8 mouse cellular contexts compared by ENCODE assay signal in the genomic region with DNA sequence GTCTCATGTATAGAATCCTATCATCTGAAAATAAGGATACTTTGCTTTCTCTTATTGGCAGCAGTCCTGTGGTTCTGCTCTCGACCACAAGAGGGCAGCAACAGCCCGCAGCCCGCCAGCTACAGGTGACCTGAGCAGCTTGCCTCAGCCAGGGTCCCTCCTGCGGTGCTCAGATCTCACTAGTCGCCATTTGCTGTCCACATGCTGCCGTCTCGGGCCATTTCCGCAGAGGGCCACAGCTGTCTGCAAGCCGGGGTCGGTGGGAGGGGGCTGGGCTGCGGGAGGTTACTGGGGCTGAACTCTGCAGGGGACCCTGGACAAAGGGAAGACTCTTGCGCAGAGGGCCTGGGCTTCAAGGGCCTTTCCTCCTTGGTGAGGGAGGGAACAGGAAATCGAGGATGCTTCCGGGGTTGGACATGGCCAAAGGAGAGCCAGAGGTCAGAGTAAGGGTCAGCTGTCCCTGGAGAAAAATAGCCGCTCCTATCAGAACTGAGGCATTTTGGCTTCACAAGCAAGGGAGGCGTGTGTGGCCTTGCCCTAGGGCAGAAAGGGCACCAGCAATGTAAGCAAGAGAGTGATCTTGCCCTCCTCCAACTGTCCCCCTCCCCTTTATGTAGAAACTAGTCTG. TPM values are rescaled to one million over a fixed set of nuclear protein-coding genes. Genes with fewer than 3 reads are reported as not detected.
DNase-seq lines count a peak whose midpoint lies in the region; ATAC-seq lines count a peak whose summit lies in the region.

No protein-coding gene starts in this region.

- H3K27ac ChIP-seq in hindbrain, embryonic 12.5 days = peak overlapping the region; percentile 77

- peak; percentile 84 for DNase-seq in NIH3T3 (ENCODE audit: low read depth)
- DNase-seq in cerebellum, adult 9-11 months = peak; percentile 82
- DNase-seq in frontal cortex, postnatal 10 days (ENCODE audit: low spot score in 2 of 2) = peak; percentile 52 to 68
- DNase-seq in layer of hippocampus, postnatal 14 days (ENCODE audit: low spot score in 2 of 2) = peak; percentile 61 to 72
- DNase-seq in lung, postnatal 25 days (ENCODE audit: low spot score) = peak; percentile 57
- peak; percentile 93 for DNase-seq in retina, postnatal 1 day
- DNase-seq in urinary bladder, adult 2 months (ENCODE audit: low spot score) = peak; percentile 53

- H3K9ac ChIP-seq in hindbrain, embryonic 12.5 days = peak overlapping the region; percentile 52

- under 1% methylated on average over 16 of the region's 16 CpGs for WGBS in hindbrain, embryonic 12.5 days

- ATAC-seq in hindbrain, embryonic 12.5 days (ENCODE audit: low FRiP score) = peak; percentile 93

- H3K27me3 ChIP-seq in hindbrain, embryonic 12.5 days = no peaks in the 10 kb centered on the region

- no peaks in the 10 kb centered on the region for H3K36me3 ChIP-seq in hindbrain, embryonic 12.5 days

- no peaks in the 10 kb centered on the region for H3K9me3 ChIP-seq in hindbrain, embryonic 12.5 days (replicated peaks)

- H3K4me2 ChIP-seq in hindbrain, embryonic 12.5 days (replicated peaks) = peak overlapping the region; percentile 58

- peaks cover 9% of the 10 kb centered on the region for H3K4me1 ChIP-seq in hindbrain, embryonic 12.5 days

- H3K4me3 ChIP-seq in hindbrain, embryonic 12.5 days = peak overlapping the region; percentile 28

RNA-seq across cellular contexts. Expression of a gene that starts 8.1 kb away (rescaled TPM):
- polyA plus RNA-seq in hindbrain, embryonic 12.5 days (2016; fragmentation: Nextera tagmentation; extraction: Ambion mirVana) = 19.5 and 20.9 TPM in 2 replicates
- 10 to 100 TPM; 34.2 to 38.1 TPM for total RNA-seq in layer of hippocampus, postnatal 14 days (2021)
- 15.5 and 20.1 TPM in 2 replicates for polyA plus RNA-seq in urinary bladder, adult 2 months (2012; rRNA removed)

RNA-seq across cellular contexts. Expression of a gene that starts 45.6 kb away (rescaled TPM):
- polyA plus RNA-seq in hindbrain, embryonic 12.5 days (2016; fragmentation: Nextera tagmentation; extraction: Ambion mirVana) = 3.2 and 4.1 TPM in 2 replicates
- 10 to 100 TPM; 41.3 to 42.2 TPM for total RNA-seq in layer of hippocampus, postnatal 14 days (2021)
- polyA plus RNA-seq in urinary bladder, adult 2 months (2012; rRNA removed) = 0.01 TPM in 2 replicates

Comparison
In these comparisons a context has a peak if more than half of its experiments do, and no peak if none do; other contexts are left out.
1. Peak in every context shown above with its lines: DNase-seq, ATAC-seq, H3K4me3 ChIP-seq and H3K27ac ChIP-seq.